Mouse (Mus musculus): Measurements from ENCODE around the gene Dnajb12.

Gene Dnajb12

GRCm38 (mm10) chr10:59919494-59920181 is 40.3 kb downstream of the Dnajb12 start:
- DNase-seq (ENCODE audit: low spot score in 2 of 2): no peak

- DNase-seq (ENCODE audit: low spot score in 2 of 2): no peak
Measured at GRCm38 (mm10) chr10:59920485-59920809, 41.1 kb downstream of the Dnajb12 start.

- DNase-seq (ENCODE audit: low spot score in 2 of 2): peak in 1 of 2 experiments; percentile 58
Measured at GRCm38 (mm10) chr10:59920810-59921681, 41.7 kb downstream of the Dnajb12 start.

GRCm38 (mm10) chr10:59923493-59923892 is 44.1 kb downstream of the Dnajb12 start:
- DNase-seq (ENCODE audit: low spot score in 2 of 2): no peak

- DNase-seq (ENCODE audit: low spot score in 2 of 2): no peak
Measured at GRCm38 (mm10) chr10:59924305-59924704, 44.9 kb downstream of the Dnajb12 start.

- DNase-seq (ENCODE audit: low spot score in 2 of 2): no peak
Measured at GRCm38 (mm10) chr10:59929205-59929604, 49.8 kb downstream of the Dnajb12 start.

- DNase-seq (ENCODE audit: low spot score in 2 of 2): no peak
Measured at GRCm38 (mm10) chr10:59930996-59931395, 51.6 kb downstream of the Dnajb12 start.

GRCm38 (mm10) chr10:59932521-59932920 is 53.2 kb downstream of the Dnajb12 start:
- DNase-seq (ENCODE audit: low spot score in 2 of 2): no peak

GRCm38 (mm10) chr10:59934039-59934438 is 54.7 kb downstream of the Dnajb12 start:
- no peak for DNase-seq (ENCODE audit: low spot score in 2 of 2)

- no peak for DNase-seq (ENCODE audit: low spot score in 2 of 2)
Measured at GRCm38 (mm10) chr10:59936058-59936856, 56.9 kb downstream of the Dnajb12 start.

GRCm38 (mm10) chr10:59938662-59939061 is 59.3 kb downstream of the Dnajb12 start:
- no peak for DNase-seq (ENCODE audit: low spot score in 2 of 2)

GRCm38 (mm10) chr10:59939081-59939480 is 59.7 kb downstream of the Dnajb12 start:
- DNase-seq (ENCODE audit: low spot score in 2 of 2): no peak

GRCm38 (mm10) chr10:59942281-59942846 is 63.0 kb downstream of the Dnajb12 start:
- no peak for DNase-seq (ENCODE audit: low spot score in 2 of 2)

- DNase-seq (ENCODE audit: low spot score in 2 of 2): peak; percentile 68 to 77
Measured at GRCm38 (mm10) chr10:59942847-59943420, 63.6 kb downstream of the Dnajb12 start.

GRCm38 (mm10) chr10:59943421-59943989 is 64.1 kb downstream of the Dnajb12 start:
- peak; percentile 64 to 77 for DNase-seq (ENCODE audit: low spot score in 2 of 2)

- no peak for DNase-seq (ENCODE audit: low spot score in 2 of 2)
Measured at GRCm38 (mm10) chr10:59945416-59945815, 66.1 kb downstream of the Dnajb12 start.

- DNase-seq (ENCODE audit: low spot score in 2 of 2): no peak
Measured at GRCm38 (mm10) chr10:59946362-59946761, 67.0 kb downstream of the Dnajb12 start.

GRCm38 (mm10) chr10:59947296-59948073 is 68.1 kb downstream of the Dnajb12 start:
- DNase-seq (ENCODE audit: low spot score in 2 of 2): no peak

- DNase-seq (ENCODE audit: low spot score in 2 of 2): no peak
Measured at GRCm38 (mm10) chr10:59948363-59949254, 69.3 kb downstream of the Dnajb12 start.

All from frontal cortex, postnatal 14 days (tissue).